Mouse (Mus musculus): ENCODE data around the gene Schip1. TPM values are rescaled to one million over a fixed set of nuclear protein-coding genes. Genes with fewer than 3 reads are reported as not detected.

The Schip1 gene
- polyA plus RNA-seq, 1 experiment from 2014 or later: 36.6 TPM

- Histone ChIP-seq H3K4me3 (no peak overlapping the region), H3K4me1 (no peaks in the 10 kb centered on the region), H3K27ac (no peak overlapping the region), H3K9me3 (no peaks in the 10 kb centered on the region), H3K27me3 (no peaks in the 10 kb centered on the region), H3K9ac (no peak overlapping the region), H3K36me3 (no peaks in the 10 kb centered on the region), H3K4me2 (no peak overlapping the region)
- WGBS: 57% methylated on average over 4 of the region's 4 CpGs
- ATAC-seq (ENCODE audit: borderline replicate concordance, extremely low read depth, low FRiP score, low TSS enrichment): no peak
Measured at GRCm38 (mm10) chr3:68656607-68657352, 592.2 kb downstream of the Schip1 start.

GRCm38 (mm10) chr3:68657589-68658245 is 593.1 kb downstream of the Schip1 start:
- ATAC-seq (ENCODE audit: borderline replicate concordance, extremely low read depth, low FRiP score, low TSS enrichment): no peak
- WGBS: 27% methylated on average over 9 of the region's 9 CpGs
- H3K4me1 ChIP-seq: no peaks in the 10 kb centered on the region
- H3K27me3 ChIP-seq: no peaks in the 10 kb centered on the region
- H3K36me3 ChIP-seq: no peaks in the 10 kb centered on the region
- H3K4me2 ChIP-seq: no peak overlapping the region
- no peak overlapping the region for H3K27ac ChIP-seq
- no peak overlapping the region for H3K9ac ChIP-seq
- H3K4me3 ChIP-seq: no peak overlapping the region
- H3K9me3 ChIP-seq: no peaks in the 10 kb centered on the region

- Histone ChIP-seq H3K4me1 (no peaks in the 10 kb centered on the region), H3K4me3 (no peak overlapping the region), H3K4me2 (no peak overlapping the region), H3K27ac (no peak overlapping the region), H3K9ac (no peak overlapping the region), H3K9me3 (no peaks in the 10 kb centered on the region), H3K27me3 (no peaks in the 10 kb centered on the region), H3K36me3 (no peaks in the 10 kb centered on the region)
- no peak for ATAC-seq (ENCODE audit: borderline replicate concordance, extremely low read depth, low FRiP score, low TSS enrichment)
- WGBS: 90% methylated on average over 6 of the region's 6 CpGs
Measured at GRCm38 (mm10) chr3:68659996-68660395, 595.4 kb downstream of the Schip1 start.

- no peak overlapping the region for H3K9ac ChIP-seq
- no peak overlapping the region for H3K4me2 ChIP-seq
- no peak overlapping the region for H3K4me3 ChIP-seq
- H3K27ac ChIP-seq: no peak overlapping the region
- H3K36me3 ChIP-seq: no peaks in the 10 kb centered on the region
- H3K9me3 ChIP-seq: no peaks in the 10 kb centered on the region
- no peaks in the 10 kb centered on the region for H3K27me3 ChIP-seq
- no peaks in the 10 kb centered on the region for H3K4me1 ChIP-seq
- WGBS: 48% methylated on average over 4 of the region's 4 CpGs
- ATAC-seq (ENCODE audit: borderline replicate concordance, extremely low read depth, low FRiP score, low TSS enrichment): no peak
Measured at GRCm38 (mm10) chr3:68660538-68660937, 595.9 kb downstream of the Schip1 start.

GRCm38 (mm10) chr3:68662386-68662785 is 597.8 kb downstream of the Schip1 start:
- Histone ChIP-seq H3K9me3 (no peaks in the 10 kb centered on the region), H3K4me2 (no peak overlapping the region), H3K36me3 (no peaks in the 10 kb centered on the region), H3K4me1 (no peaks in the 10 kb centered on the region), H3K27ac (no peak overlapping the region), H3K9ac (no peak overlapping the region), H3K4me3 (no peak overlapping the region), H3K27me3 (no peaks in the 10 kb centered on the region)
- 64% methylated on average over 5 of the region's 5 CpGs for WGBS
- ATAC-seq (ENCODE audit: borderline replicate concordance, extremely low read depth, low FRiP score, low TSS enrichment): no peak

GRCm38 (mm10) chr3:68664337-68664736 is 599.7 kb downstream of the Schip1 start:
- 85% methylated on average over 6 of the region's 6 CpGs for WGBS
- no peak overlapping the region for H3K27ac ChIP-seq

GRCm38 (mm10) chr3:68666377-68666776 is 601.8 kb downstream of the Schip1 start:
- no peaks in the 10 kb centered on the region for H3K27me3 ChIP-seq

More at GRCm38 (mm10) chr3:68664337-68664736, 599.7 kb downstream of the Schip1 start:
- Histone ChIP-seq H3K4me3 (no peak overlapping the region), H3K36me3 (no peaks in the 10 kb centered on the region), H3K27me3 (no peaks in the 10 kb centered on the region), H3K4me1 (no peaks in the 10 kb centered on the region), H3K9me3 (no peaks in the 10 kb centered on the region), H3K9ac (no peak overlapping the region), H3K4me2 (no peak overlapping the region)
- ATAC-seq (ENCODE audit: borderline replicate concordance, extremely low read depth, low FRiP score, low TSS enrichment): no peak

GRCm38 (mm10) chr3:68667852-68668251 is 603.2 kb downstream of the Schip1 start:
- Histone ChIP-seq H3K9ac (no peak overlapping the region), H3K9me3 (no peaks in the 10 kb centered on the region), H3K36me3 (no peaks in the 10 kb centered on the region), H3K4me2 (no peak overlapping the region), H3K4me3 (no peak overlapping the region), H3K27ac (no peak overlapping the region), H3K27me3 (no peaks in the 10 kb centered on the region), H3K4me1 (no peaks in the 10 kb centered on the region)
- WGBS: 93% methylated on average over 1 of the region's 1 CpGs
- no peak for ATAC-seq (ENCODE audit: borderline replicate concordance, extremely low read depth, low FRiP score, low TSS enrichment)

More at GRCm38 (mm10) chr3:68666377-68666776, 601.8 kb downstream of the Schip1 start:
- H3K36me3 ChIP-seq: no peaks in the 10 kb centered on the region
- no peak overlapping the region for H3K27ac ChIP-seq
- H3K9ac ChIP-seq: no peak overlapping the region
- no peak for ATAC-seq (ENCODE audit: borderline replicate concordance, extremely low read depth, low FRiP score, low TSS enrichment)
- 89% methylated on average over 7 of the region's 7 CpGs for WGBS
- no peak overlapping the region for H3K4me3 ChIP-seq
- H3K4me1 ChIP-seq: no peaks in the 10 kb centered on the region
- no peak overlapping the region for H3K4me2 ChIP-seq
- H3K9me3 ChIP-seq: no peaks in the 10 kb centered on the region

GRCm38 (mm10) chr3:68669418-68669974 is 604.9 kb downstream of the Schip1 start:
- 73% methylated on average over 5 of the region's 5 CpGs for WGBS
- no peaks in the 10 kb centered on the region for H3K27me3 ChIP-seq
- H3K9ac ChIP-seq: no peak overlapping the region
- no peak overlapping the region for H3K4me3 ChIP-seq
- no peaks in the 10 kb centered on the region for H3K4me1 ChIP-seq
- H3K4me2 ChIP-seq: no peak overlapping the region
- ATAC-seq (ENCODE audit: borderline replicate concordance, extremely low read depth, low FRiP score, low TSS enrichment): no peak
- no peak overlapping the region for H3K27ac ChIP-seq
- no peaks in the 10 kb centered on the region for H3K9me3 ChIP-seq
- no peaks in the 10 kb centered on the region for H3K36me3 ChIP-seq

GRCm38 (mm10) chr3:68674721-68675120 is 610.1 kb downstream of the Schip1 start:
- H3K27ac ChIP-seq: peak overlapping the region; percentile 42
- peaks cover 14% of the 10 kb centered on the region for H3K4me1 ChIP-seq
- no peak overlapping the region for H3K4me3 ChIP-seq
- H3K4me2 ChIP-seq: no peak overlapping the region
- no peak for ATAC-seq (ENCODE audit: borderline replicate concordance, extremely low read depth, low FRiP score, low TSS enrichment)
- H3K36me3 ChIP-seq: no peaks in the 10 kb centered on the region
- WGBS: 71% methylated on average over 2 of the region's 2 CpGs
- H3K27me3 ChIP-seq: no peaks in the 10 kb centered on the region
- no peak overlapping the region for H3K9ac ChIP-seq
- H3K9me3 ChIP-seq: no peaks in the 10 kb centered on the region

- Histone ChIP-seq H3K36me3 (no peaks in the 10 kb centered on the region), H3K4me3 (no peak overlapping the region), H3K4me1 (peaks cover 14% of the 10 kb centered on the region), H3K4me2 (no peak overlapping the region), H3K27ac (peak overlapping the region; percentile 42; the same call in 1 of the 2 replicates), H3K27me3 (no peaks in the 10 kb centered on the region), H3K9ac (no peak overlapping the region), H3K9me3 (no peaks in the 10 kb centered on the region)
- ATAC-seq (ENCODE audit: borderline replicate concordance, extremely low read depth, low FRiP score, low TSS enrichment): no peak
- 68% methylated on average over 12 of the region's 12 CpGs for WGBS
Measured at GRCm38 (mm10) chr3:68675216-68675835, 610.7 kb downstream of the Schip1 start.

All from lung, embryonic 15.5 days (tissue).